Mouse (Mus musculus): ENCODE measurements at regions not wholly inside any gene's neighbourhood (a gene's known extent, or its start where the extent isn't known, plus 50 kb on each side); places are given as distances from the start of the nearest gene placed in this dataset.
"Not testable (repeated sequence)": the region's sequence is repeated elsewhere in the genome, so short reads cannot be mapped to it uniquely, and the experiment has no call there.

- H3K9ac ChIP-seq (ENCODE audit: low read length): no peak overlapping the region
- no peak overlapping the region for H3K27ac ChIP-seq (replicated peaks in 1 of 2; ENCODE audit: control insufficient read depth in 1 of 2, insufficient read depth in 1 of 2, low read depth in 2 of 2, low read length in 2 of 2)
- no peaks in the 10 kb centered on the region for H3K27me3 ChIP-seq (ENCODE audit: control insufficient read depth, insufficient read depth, low read length)
- no peak for ATAC-seq (ENCODE audit: insufficient number of reproducible peaks, insufficient read depth, low FRiP score, low read depth)
- no peaks in the 10 kb centered on the region for H3K4me1 ChIP-seq (ENCODE audit: control insufficient read depth in 2 of 2, insufficient read depth in 2 of 2, low read length in 2 of 2)
- no peak overlapping the region for H3K4me3 ChIP-seq (ENCODE audit: control insufficient read depth in 1 of 2, insufficient read depth in 1 of 2, low read depth in 1 of 2, low read length in 2 of 2)
- no peaks in the 10 kb centered on the region for H3K36me3 ChIP-seq (ENCODE audit: control insufficient read depth, insufficient read depth, low read length)
- 31% methylated on average over 2 of the region's 2 CpGs for WGBS
- no peaks in the 10 kb centered on the region for H3K9me3 ChIP-seq (ENCODE audit: control insufficient read depth, low read length)
- no peak overlapping the region for H3K4me2 ChIP-seq (ENCODE audit: low read length)
These were observed 88.3 kb upstream of the Tmem28 start for GRCm38 (mm10) chrX:99732526-99732925.

- no peak overlapping the region for H3K9ac ChIP-seq (ENCODE audit: low read length)
- ATAC-seq (ENCODE audit: insufficient number of reproducible peaks, insufficient read depth, low FRiP score, low read depth): no peak
- H3K27ac ChIP-seq (replicated peaks in 1 of 2; ENCODE audit: control insufficient read depth in 1 of 2, insufficient read depth in 1 of 2, low read depth in 2 of 2, low read length in 2 of 2): no peak overlapping the region
- no peaks in the 10 kb centered on the region for H3K4me1 ChIP-seq (ENCODE audit: control insufficient read depth in 2 of 2, insufficient read depth in 2 of 2, low read length in 2 of 2)
- H3K9me3 ChIP-seq (ENCODE audit: control insufficient read depth, low read length): no peaks in the 10 kb centered on the region
- WGBS: 3% methylated on average over 1 of the region's 1 CpGs
- 0 out of 2 replicates have a peak, but pooled peaks cover 3% of the 10 kb centered on the region for H3K27me3 ChIP-seq (ENCODE audit: control insufficient read depth, insufficient read depth, low read length)
- no peaks in the 10 kb centered on the region for H3K36me3 ChIP-seq (ENCODE audit: control insufficient read depth, insufficient read depth, low read length)
- no peak overlapping the region for H3K4me3 ChIP-seq (ENCODE audit: control insufficient read depth in 1 of 2, insufficient read depth in 1 of 2, low read depth in 1 of 2, low read length in 2 of 2)
- no peak overlapping the region for H3K4me2 ChIP-seq (ENCODE audit: low read length)
These were observed 95.7 kb upstream of the Tmem28 start for GRCm38 (mm10) chrX:99725101-99725500.

GRCm38 (mm10) chrX:99695366-99695765, 125.5 kb upstream of the Tmem28 start:
- Histone ChIP-seq H3K27ac (replicated peaks in 1 of 2; ENCODE audit: control insufficient read depth in 1 of 2, insufficient read depth in 1 of 2, low read depth in 2 of 2, low read length in 2 of 2) (no peak overlapping the region), H3K9me3 (ENCODE audit: control insufficient read depth, low read length) (no peaks in the 10 kb centered on the region), H3K27me3 (ENCODE audit: control insufficient read depth, insufficient read depth, low read length) (no peaks in the 10 kb centered on the region), H3K4me2 (ENCODE audit: low read length) (no peak overlapping the region), H3K36me3 (ENCODE audit: control insufficient read depth, insufficient read depth, low read length) (no peaks in the 10 kb centered on the region), H3K9ac (ENCODE audit: low read length) (no peak overlapping the region), H3K4me1 (ENCODE audit: control insufficient read depth in 2 of 2, insufficient read depth in 2 of 2, low read length in 2 of 2) (no peaks in the 10 kb centered on the region), H3K4me3 (ENCODE audit: control insufficient read depth in 1 of 2, insufficient read depth in 1 of 2, low read depth in 1 of 2, low read length in 2 of 2) (no peak overlapping the region)
- 30% methylated on average over 4 of the region's 4 CpGs for WGBS
- ATAC-seq (ENCODE audit: insufficient number of reproducible peaks, insufficient read depth, low FRiP score, low read depth): no peak

GRCm38 (mm10) chrX:99690971-99691370, 129.8 kb upstream of the Tmem28 start:
- Histone ChIP-seq H3K4me2 (ENCODE audit: low read length) (no peak overlapping the region), H3K4me1 (ENCODE audit: control insufficient read depth in 2 of 2, insufficient read depth in 2 of 2, low read length in 2 of 2) (no peaks in the 10 kb centered on the region), H3K36me3 (ENCODE audit: control insufficient read depth, insufficient read depth, low read length) (no peaks in the 10 kb centered on the region), H3K4me3 (ENCODE audit: control insufficient read depth in 1 of 2, insufficient read depth in 1 of 2, low read depth in 1 of 2, low read length in 2 of 2) (no peak overlapping the region), H3K9ac (ENCODE audit: low read length) (no peak overlapping the region), H3K27me3 (ENCODE audit: control insufficient read depth, insufficient read depth, low read length) (no peaks in the 10 kb centered on the region), H3K9me3 (ENCODE audit: control insufficient read depth, low read length) (no peaks in the 10 kb centered on the region), H3K27ac (replicated peaks in 1 of 2; ENCODE audit: control insufficient read depth in 1 of 2, insufficient read depth in 1 of 2, low read depth in 2 of 2, low read length in 2 of 2) (no peak overlapping the region)
- ATAC-seq (ENCODE audit: insufficient number of reproducible peaks, insufficient read depth, low FRiP score, low read depth): no peak
- WGBS: 42% methylated on average over 4 of the region's 4 CpGs

- Histone ChIP-seq H3K9ac (ENCODE audit: low read length) (no peak overlapping the region), H3K36me3 (ENCODE audit: control insufficient read depth, insufficient read depth, low read length) (no peaks in the 10 kb centered on the region), H3K9me3 (ENCODE audit: control insufficient read depth, low read length) (no peaks in the 10 kb centered on the region), H3K4me2 (ENCODE audit: low read length) (no peak overlapping the region), H3K4me3 (ENCODE audit: control insufficient read depth in 1 of 2, insufficient read depth in 1 of 2, low read depth in 1 of 2, low read length in 2 of 2) (no peak overlapping the region), H3K27me3 (ENCODE audit: control insufficient read depth, insufficient read depth, low read length) (no peaks in the 10 kb centered on the region), H3K27ac (replicated peaks in 1 of 2; ENCODE audit: control insufficient read depth in 1 of 2, insufficient read depth in 1 of 2, low read depth in 2 of 2, low read length in 2 of 2) (no peak overlapping the region), H3K4me1 (ENCODE audit: control insufficient read depth in 2 of 2, insufficient read depth in 2 of 2, low read length in 2 of 2) (no peaks in the 10 kb centered on the region)
- ATAC-seq (ENCODE audit: insufficient number of reproducible peaks, insufficient read depth, low FRiP score, low read depth): no peak
- WGBS: 68% methylated on average over 4 of the region's 4 CpGs
These were observed 131.1 kb upstream of the Tmem28 start for GRCm38 (mm10) chrX:99689761-99690160.

GRCm38 (mm10) chrX:99682491-99682890, 138.3 kb upstream of the Tmem28 start:
- not testable (repeated sequence) for H3K4me2 ChIP-seq (ENCODE audit: low read length); H3K27me3 ChIP-seq (ENCODE audit: control insufficient read depth, insufficient read depth, low read length); H3K4me3 ChIP-seq (ENCODE audit: control insufficient read depth in 1 of 2, insufficient read depth in 1 of 2, low read depth in 1 of 2, low read length in 2 of 2); H3K27ac ChIP-seq (replicated peaks in 1 of 2; ENCODE audit: control insufficient read depth in 1 of 2, insufficient read depth in 1 of 2, low read depth in 2 of 2, low read length in 2 of 2); H3K9ac ChIP-seq (ENCODE audit: low read length); ATAC-seq (ENCODE audit: insufficient number of reproducible peaks, insufficient read depth, low FRiP score, low read depth); H3K9me3 ChIP-seq (ENCODE audit: control insufficient read depth, low read length); H3K36me3 ChIP-seq (ENCODE audit: control insufficient read depth, insufficient read depth, low read length); H3K4me1 ChIP-seq (ENCODE audit: control insufficient read depth in 2 of 2, insufficient read depth in 2 of 2, low read length in 2 of 2)

GRCm38 (mm10) chrX:99667596-99667995, 153.2 kb upstream of the Tmem28 start:
- H3K4me2 ChIP-seq (ENCODE audit: low read length): no peak overlapping the region
- H3K4me3 ChIP-seq (ENCODE audit: control insufficient read depth in 1 of 2, insufficient read depth in 1 of 2, low read depth in 1 of 2, low read length in 2 of 2): no peak overlapping the region
- H3K9me3 ChIP-seq (ENCODE audit: control insufficient read depth, low read length): no peaks in the 10 kb centered on the region
- H3K27me3 ChIP-seq (ENCODE audit: control insufficient read depth, insufficient read depth, low read length): peaks cover 10% of the 10 kb centered on the region; the same call in 1 of the 2 replicates
- no peaks in the 10 kb centered on the region for H3K36me3 ChIP-seq (ENCODE audit: control insufficient read depth, insufficient read depth, low read length)
- WGBS: 73% methylated on average over 2 of the region's 2 CpGs
- no peak overlapping the region for H3K9ac ChIP-seq (ENCODE audit: low read length)
- no peak overlapping the region for H3K27ac ChIP-seq (replicated peaks in 1 of 2; ENCODE audit: control insufficient read depth in 1 of 2, insufficient read depth in 1 of 2, low read depth in 2 of 2, low read length in 2 of 2)
- ATAC-seq (ENCODE audit: insufficient number of reproducible peaks, insufficient read depth, low FRiP score, low read depth): no peak
- no peaks in the 10 kb centered on the region for H3K4me1 ChIP-seq (ENCODE audit: control insufficient read depth in 2 of 2, insufficient read depth in 2 of 2, low read length in 2 of 2)

- no peak overlapping the region for H3K4me3 ChIP-seq (ENCODE audit: control insufficient read depth in 1 of 2, insufficient read depth in 1 of 2, low read depth in 1 of 2, low read length in 2 of 2)
- 42% methylated on average over 3 of the region's 3 CpGs for WGBS
- H3K9ac ChIP-seq (ENCODE audit: low read length): no peak overlapping the region
- H3K9me3 ChIP-seq (ENCODE audit: control insufficient read depth, low read length): no peaks in the 10 kb centered on the region
- no peak overlapping the region for H3K27ac ChIP-seq (replicated peaks in 1 of 2; ENCODE audit: control insufficient read depth in 1 of 2, insufficient read depth in 1 of 2, low read depth in 2 of 2, low read length in 2 of 2)
- ATAC-seq (ENCODE audit: insufficient number of reproducible peaks, insufficient read depth, low FRiP score, low read depth): no peak
- no peaks in the 10 kb centered on the region for H3K4me1 ChIP-seq (ENCODE audit: control insufficient read depth in 2 of 2, insufficient read depth in 2 of 2, low read length in 2 of 2)
- no peak overlapping the region for H3K4me2 ChIP-seq (ENCODE audit: low read length)
- peaks cover 15% of the 10 kb centered on the region for H3K27me3 ChIP-seq (ENCODE audit: control insufficient read depth, insufficient read depth, low read length)
- no peaks in the 10 kb centered on the region for H3K36me3 ChIP-seq (ENCODE audit: control insufficient read depth, insufficient read depth, low read length)
These were observed 158.3 kb upstream of the Tmem28 start for GRCm38 (mm10) chrX:99662566-99662965.
